Mouse (Mus musculus) natural killer cell, adult 2 months (primary cell): ENCODE results near the gene Slc26a1.

Source experiments
- DNase-seq, 2 experiments: peaks; one replicate each; pipeline ENCODE4 v3.0.0; 2022; ENCODE audit warnings: low spot score in 2 of 2

Slc26a1 gene

GRCm38 (mm10) chr5:108675251-108675816 is at the start of gene Slc26a1:
Slc26a1 (minus strand) TSS chr5:108675569.
- DNase-seq, result no peak

- DNase-seq, result no peak
These were observed 48.6 kb upstream of the Slc26a1 start for GRCm38 (mm10) chr5:108724006-108724405.

GRCm38 (mm10) chr5:108719761-108720160 is 44.4 kb upstream of the Slc26a1 start:
- no peak for DNase-seq

- DNase-seq, result no peak
These were observed 42.7 kb upstream of the Slc26a1 start for GRCm38 (mm10) chr5:108718051-108718450.

- no peak for DNase-seq
These were observed 40.6 kb upstream of the Slc26a1 start for GRCm38 (mm10) chr5:108715974-108716373.

- DNase-seq, result no peak
These were observed 38.8 kb upstream of the Slc26a1 start for GRCm38 (mm10) chr5:108714149-108714548.

- DNase-seq, result no peak
These were observed 38.3 kb upstream of the Slc26a1 start for GRCm38 (mm10) chr5:108713691-108714090.

GRCm38 (mm10) chr5:108713096-108713495 is 37.7 kb upstream of the Slc26a1 start:
- DNase-seq, result no peak

GRCm38 (mm10) chr5:108711968-108712367 is 36.6 kb upstream of the Slc26a1 start:
- no peak for DNase-seq

- no peak for DNase-seq
These were observed 33.8 kb upstream of the Slc26a1 start for GRCm38 (mm10) chr5:108708981-108709731.

GRCm38 (mm10) chr5:108708419-108708818 is 33.0 kb upstream of the Slc26a1 start:
- no peak for DNase-seq

GRCm38 (mm10) chr5:108707758-108708157 is 32.4 kb upstream of the Slc26a1 start:
- no peak for DNase-seq

- no peak for DNase-seq
These were observed 28.6 kb upstream of the Slc26a1 start for GRCm38 (mm10) chr5:108703754-108704626.

- no peak for DNase-seq
These were observed 26.1 kb upstream of the Slc26a1 start for GRCm38 (mm10) chr5:108701341-108702021.

GRCm38 (mm10) chr5:108700346-108700745 is 25.0 kb upstream of the Slc26a1 start:
- no peak for DNase-seq

- no peak for DNase-seq
These were observed 22.0 kb upstream of the Slc26a1 start for GRCm38 (mm10) chr5:108697341-108697753.

- DNase-seq, result no peak
These were observed 21.2 kb upstream of the Slc26a1 start for GRCm38 (mm10) chr5:108696542-108696941.

- DNase-seq, result no peak
These were observed 20.5 kb upstream of the Slc26a1 start for GRCm38 (mm10) chr5:108695861-108696260.

- DNase-seq, result peak; percentile 16 to 22
These were observed 19.2 kb upstream of the Slc26a1 start for GRCm38 (mm10) chr5:108694352-108695261.

GRCm38 (mm10) chr5:108693872-108694288 is 18.5 kb upstream of the Slc26a1 start:
- peak; percentile 60 to 79 for DNase-seq

GRCm38 (mm10) chr5:108692271-108692670 is 16.9 kb upstream of the Slc26a1 start, which contains the start of gene Fgfrl1:
Fgfrl1 (plus strand) TSS chr5:108692382.
- peak; percentile 55 to 72 for DNase-seq
